Mouse (Mus musculus) ES-Bruce4 (cell line): Measurements from ENCODE around the gene Tulp1. TPM values are rescaled to one million over a fixed set of nuclear protein-coding genes. Genes with fewer than 3 reads are reported as not detected.

Experiments used
- H3K27ac ChIP-seq: 2 replicates; pipeline ENCODE4 v1.5.1; 2012; ENCODE audit warnings: low read length, inconsistent platforms; ENCODE audit not compliant: insufficient read depth
- H3K27me3 ChIP-seq: 2 replicates; pipeline ENCODE4 v1.6.1; 2012; ENCODE audit warnings: mild to moderate bottlenecking, low read length, inconsistent platforms; ENCODE audit not compliant: control insufficient read depth, poor library complexity, insufficient read depth, severe bottlenecking
- H3K36me3 ChIP-seq: 2 replicates; pipeline ENCODE4 v1.6.1; 2012; ENCODE audit warnings: inconsistent platforms, mild to moderate bottlenecking, low read length, moderate library complexity; ENCODE audit not compliant: control insufficient read depth, poor library complexity, insufficient read depth, severe bottlenecking
- H3K4me1 ChIP-seq: one replicate; pipeline ENCODE4 v1.8.1; 2011; ENCODE audit warnings: low read length; ENCODE audit not compliant: control insufficient read depth, insufficient read depth
- H3K4me3 ChIP-seq: 2 replicates; pipeline ENCODE4 v1.5.1; 2011; ENCODE audit warnings: low read depth, mild to moderate bottlenecking, low read length
- H3K9ac ChIP-seq: 2 replicates; pipeline ENCODE4 v1.6.1; 2012; ENCODE audit warnings: low read depth, mild to moderate bottlenecking, inconsistent platforms; ENCODE audit not compliant: poor library complexity, severe bottlenecking
- H3K9me3 ChIP-seq: replicated peaks from 2 replicates; pipeline ENCODE4 v1.6.1; 2012; ENCODE audit warnings: mild to moderate bottlenecking, low read length, inconsistent platforms; ENCODE audit not compliant: control insufficient read depth, poor library complexity, insufficient read depth, severe bottlenecking
- CTCF ChIP-seq: IDR thresholded peaks from one replicate; pipeline ENCODE4 v1.8.1; 2011; ENCODE audit warnings: low read depth, low read length
- EP300 ChIP-seq: IDR thresholded peaks from 2 replicates; pipeline ENCODE4 v1.6.1; 2011; ENCODE audit warnings: low read depth, low read length; ENCODE audit not compliant: insufficient read depth
- POLR2A ChIP-seq: IDR thresholded peaks from one replicate; pipeline ENCODE4 v1.8.1; 2011; ENCODE audit warnings: low read length; ENCODE audit not compliant: insufficient read depth
- polyA plus RNA-seq: library from polyadenylated mRNA; stranded (reverse); fragments of >200 nt; gene quantifications from 2 replicates; pipeline ENCODE4 v1.2.4, GENCODE M21; 2011; ENCODE audit warnings: low read depth; ENCODE audit not compliant: missing spikeins, insufficient read depth, insufficient read length

Gene Tulp1
- polyA plus RNA-seq, 1 experiment: 14.0 TPM

- H3K27ac ChIP-seq: no peak overlapping the region
- peak overlapping the region; percentile 39 for H3K4me3 ChIP-seq
- no peak overlapping the region for H3K9ac ChIP-seq
- no peaks in the 10 kb centered on the region for H3K4me1 ChIP-seq
- no peaks in the 10 kb centered on the region for H3K36me3 ChIP-seq
- TF ChIP-seq EP300: no peak
- TF ChIP-seq POLR2A: no peak
- peak; percentile 94 for TF ChIP-seq CTCF
- H3K27me3 ChIP-seq: no peaks in the 10 kb centered on the region
- no peaks in the 10 kb centered on the region for H3K9me3 ChIP-seq
Measured at GRCm38 (mm10) chr17:28386150-28386905, 21.3 kb upstream of the Tulp1 start.

- Histone ChIP-seq H3K9me3 (no peaks in the 10 kb centered on the region), H3K27me3 (no peaks in the 10 kb centered on the region)
- TF ChIP-seq CTCF (peak; percentile 6), POLR2A (no peak)
Measured at GRCm38 (mm10) chr17:28384298-28384697, 19.3 kb upstream of the Tulp1 start.

GRCm38 (mm10) chr17:28380255-28380654 is 15.2 kb upstream of the Tulp1 start:
- H3K27me3 ChIP-seq: no peaks in the 10 kb centered on the region
- H3K36me3 ChIP-seq: no peaks in the 10 kb centered on the region
- peaks cover 3% of the 10 kb centered on the region for H3K4me1 ChIP-seq
- no peak overlapping the region for H3K9ac ChIP-seq
- no peaks in the 10 kb centered on the region for H3K9me3 ChIP-seq
- H3K4me3 ChIP-seq: no peak overlapping the region
- TF ChIP-seq CTCF (no peak), EP300 (no peak), POLR2A (no peak)
- H3K27ac ChIP-seq: no peak overlapping the region

More at GRCm38 (mm10) chr17:28384298-28384697, 19.3 kb upstream of the Tulp1 start:
- Histone ChIP-seq H3K4me3 (no peak overlapping the region), H3K27ac (no peak overlapping the region), H3K9ac (no peak overlapping the region), H3K4me1 (peaks cover 3% of the 10 kb centered on the region), H3K36me3 (no peaks in the 10 kb centered on the region)

GRCm38 (mm10) chr17:28375592-28376061 is 10.6 kb upstream of the Tulp1 start:
- Histone ChIP-seq H3K27ac (no peak overlapping the region), H3K27me3 (no peaks in the 10 kb centered on the region), H3K9me3 (no peaks in the 10 kb centered on the region), H3K9ac (no peak overlapping the region), H3K36me3 (no peaks in the 10 kb centered on the region), H3K4me3 (peak overlapping the region; percentile 61), H3K4me1 (peaks cover 5% of the 10 kb centered on the region)
- TF ChIP-seq POLR2A (no peak), CTCF (no peak), EP300 (no peak)

- Histone ChIP-seq H3K4me3 (0 out of 2 replicates have a peak overlapping the region, but pooled peaks have one; percentile 12), H3K9ac (no peak overlapping the region), H3K36me3 (no peaks in the 10 kb centered on the region), H3K4me1 (peaks cover 2% of the 10 kb centered on the region), H3K27me3 (no peaks in the 10 kb centered on the region), H3K27ac (no peak overlapping the region), H3K9me3 (no peaks in the 10 kb centered on the region)
- TF ChIP-seq EP300 (no peak), CTCF (no peak), POLR2A (no peak)
Measured at GRCm38 (mm10) chr17:28374494-28374893, 9.5 kb upstream of the Tulp1 start.

GRCm38 (mm10) chr17:28373821-28374220 is 8.8 kb upstream of the Tulp1 start:
- H3K36me3 ChIP-seq: no peaks in the 10 kb centered on the region
- H3K4me1 ChIP-seq: peaks cover 2% of the 10 kb centered on the region
- H3K27ac ChIP-seq: no peak overlapping the region
- H3K9ac ChIP-seq: no peak overlapping the region
- no peaks in the 10 kb centered on the region for H3K9me3 ChIP-seq
- TF ChIP-seq POLR2A (no peak), CTCF (peak; percentile 97), EP300 (no peak)
- no peaks in the 10 kb centered on the region for H3K27me3 ChIP-seq
- peak overlapping the region; percentile 31 for H3K4me3 ChIP-seq
